Mouse (Mus musculus) kidney, embryonic 15.5 days (tissue): ENCODE data around the gene Trp73. TPM values are rescaled to one million over a fixed set of nuclear protein-coding genes. Genes with fewer than 3 reads are reported as not detected.

Source experiments
- ATAC-seq: fragments of 200-750 bp; cut with Nextera tagmentation; replicated peaks from 2 replicates; pipeline ENCODE4 v1.8.0; 2017; ENCODE audit warnings: moderate TSS enrichment; ENCODE audit not compliant: low FRiP score
- H3K27ac ChIP-seq: fragments of 300-500 bp; sonication (generic); 2 replicates; pipeline ENCODE4 v1.5.1; 2015; ENCODE audit warnings: mild to moderate bottlenecking, inconsistent platforms
- H3K27me3 ChIP-seq: fragments of 300-500 bp; sonication (generic); 2 replicates; pipeline ENCODE4 v1.6.1; 2015; ENCODE audit warnings: inconsistent platforms
- H3K36me3 ChIP-seq: fragments of 300-500 bp; sonication (generic); 2 replicates; pipeline ENCODE4 v1.6.1; 2015; ENCODE audit warnings: inconsistent platforms
- H3K4me1 ChIP-seq: fragments of 300-500 bp; sonication (generic); 2 replicates; pipeline ENCODE4 v1.6.1; 2015; ENCODE audit warnings: inconsistent platforms
- H3K4me2 ChIP-seq: fragments of 300-500 bp; sonication (generic); 2 replicates; pipeline ENCODE4 v1.6.1; 2015; ENCODE audit warnings: moderate library complexity, mild to moderate bottlenecking, inconsistent platforms
- H3K4me3 ChIP-seq: fragments of 300-500 bp; sonication (generic); replicated peaks from 2 replicates; pipeline ENCODE4 v1.5.1; 2015; ENCODE audit warnings: mild to moderate bottlenecking, inconsistent platforms
- H3K9ac ChIP-seq: fragments of 300-500 bp; sonication (generic); 2 replicates; pipeline ENCODE4 v1.6.1; 2015; ENCODE audit warnings: mild to moderate bottlenecking, inconsistent platforms
- H3K9me3 ChIP-seq: fragments of 300-500 bp; sonication (generic); replicated peaks from 2 replicates; pipeline ENCODE4 v1.6.1; 2016; ENCODE audit warnings: inconsistent platforms
- WGBS: fragments of 180-500 bp; shearing (Covaris S2); methylation state at CpG from one replicate; pipeline ENCODE4 v1.1.7; 2015; ENCODE audit warnings: mixed read lengths; 5-methylcytosine and 5-hydroxymethylcytosine counted together
- polyA plus RNA-seq: library from polyadenylated mRNA; unstranded; fragments of >200 nt; fragmentation: Nextera tagmentation; extraction: Ambion mirVana; gene quantifications from 2 replicates; pipeline ENCODE4 v1.2.1, GENCODE M21; 2015

Trp73 gene
- polyA plus RNA-seq, 1 experiment from 2014 or later: 0.23 TPM

DNA sequence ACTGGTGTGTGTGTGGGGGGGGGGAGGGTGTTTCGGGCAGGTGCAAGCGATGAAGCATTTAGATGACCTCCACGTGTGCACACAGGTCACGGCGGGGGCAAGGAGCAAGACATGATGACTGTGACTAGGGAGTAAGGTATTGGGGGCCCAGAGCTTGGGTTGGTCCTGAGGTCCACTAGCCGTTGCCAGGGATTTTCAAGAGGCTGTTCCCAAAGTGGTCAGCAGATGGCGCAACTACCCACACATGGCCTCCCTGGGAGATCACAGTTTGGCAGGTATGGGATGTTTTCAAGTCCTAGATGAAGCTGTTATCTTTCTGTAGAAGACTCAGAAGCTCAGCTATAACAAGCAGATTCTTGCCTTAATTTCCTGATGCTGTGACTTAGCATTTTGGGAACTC is 23.3 kb upstream of the Trp73 start:
- no peak for ATAC-seq
- Histone ChIP-seq H3K4me3 (no peak overlapping the region), H3K27me3 (peaks cover 9% of the 10 kb centered on the region), H3K4me2 (no peak overlapping the region), H3K9me3 (no peaks in the 10 kb centered on the region), H3K36me3 (peaks cover 6% of the 10 kb centered on the region), H3K27ac (no peak overlapping the region), H3K4me1 (peaks cover 23% of the 10 kb centered on the region), H3K9ac (no peak overlapping the region)
- 13% methylated on average over 7 of the region's 7 CpGs for WGBS

- H3K4me1 ChIP-seq: peaks cover 23% of the 10 kb centered on the region
Measured at GRCm38 (mm10) chr4:154160538-154161390, 20.8 kb upstream of the Trp73 start, which contains the start of gene Tprgl. Gene Tprgl, minus strand, starts transcription at chr4:154160666.

DNA sequence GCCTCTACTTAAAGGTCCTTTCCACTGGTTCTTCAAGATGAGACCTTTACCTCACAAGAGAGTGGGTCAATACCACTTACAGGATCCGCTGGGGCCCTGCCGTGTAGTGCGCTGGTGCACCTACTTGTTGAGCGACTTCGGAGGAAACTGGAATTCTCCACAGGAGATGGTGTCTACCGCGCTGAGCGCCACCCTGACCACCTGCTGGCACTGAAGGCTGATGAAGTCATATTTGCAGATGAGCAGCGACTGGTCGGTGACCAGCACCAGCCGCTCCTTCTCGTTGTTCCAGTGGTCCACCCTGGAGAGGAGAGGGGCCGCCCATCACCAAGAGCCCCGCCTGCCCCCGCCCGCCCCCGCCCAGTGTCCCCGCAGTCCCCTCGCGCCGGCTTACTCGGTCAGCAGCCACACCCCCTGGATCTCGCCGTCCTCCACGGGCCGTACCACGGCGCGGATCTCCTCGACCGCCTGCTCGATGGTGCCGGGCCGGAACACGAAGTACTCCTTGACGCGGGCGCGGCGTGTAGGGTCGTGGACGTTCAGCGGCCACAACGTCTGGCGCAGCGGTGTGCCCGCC is 20.0 kb upstream of the Trp73 start:
- Histone ChIP-seq H3K27me3 (no peaks in the 10 kb centered on the region), H3K9me3 (no peaks in the 10 kb centered on the region), H3K4me3 (peak overlapping the region; percentile 89), H3K36me3 (peaks cover 38% of the 10 kb centered on the region), H3K4me2 (peak overlapping the region; percentile 80), H3K27ac (peak overlapping the region; percentile 79), H3K9ac (peak overlapping the region; percentile 70), H3K4me1 (peaks cover 23% of the 10 kb centered on the region)
- 1% methylated on average over 40 of the region's 47 CpGs for WGBS
- ATAC-seq: peak; percentile 70

More at GRCm38 (mm10) chr4:154160538-154161390, 20.8 kb upstream of the Trp73 start, which contains the start of gene Tprgl:
- WGBS: under 1% methylated on average over 73 of the region's 75 CpGs
- Histone ChIP-seq H3K4me3 (peak within 1 kb of the TSS; percentile 89), H3K4me2 (peak within 1 kb of the TSS; percentile 82), H3K27ac (peak within 1 kb of the TSS; percentile 79), H3K9me3 (no peaks in the 10 kb centered on the region), H3K36me3 (peaks cover 31% of the 10 kb centered on the region), H3K9ac (peak within 1 kb of the TSS; percentile 70), H3K27me3 (no peaks in the 10 kb centered on the region)
- peak; percentile 96 for ATAC-seq

- H3K4me2 ChIP-seq: peak overlapping the region; percentile 80; the same call in 1 of the 2 replicates
Measured at GRCm38 (mm10) chr4:154159002-154159401, 19.0 kb upstream of the Trp73 start.

GRCm38 (mm10) chr4:154157970-154158662 is 18.1 kb upstream of the Trp73 start:
- H3K4me2 ChIP-seq: no peak overlapping the region
- peaks cover 22% of the 10 kb centered on the region for H3K4me1 ChIP-seq
- no peaks in the 10 kb centered on the region for H3K9me3 ChIP-seq
- 94% methylated on average over 14 of the region's 14 CpGs for WGBS
- H3K27ac ChIP-seq: no peak overlapping the region
- no peak overlapping the region for H3K9ac ChIP-seq
- no peaks in the 10 kb centered on the region for H3K27me3 ChIP-seq
- ATAC-seq: no peak
- no peak overlapping the region for H3K4me3 ChIP-seq
- peaks cover 54% of the 10 kb centered on the region for H3K36me3 ChIP-seq

More at GRCm38 (mm10) chr4:154159002-154159401, 19.0 kb upstream of the Trp73 start:
- Histone ChIP-seq H3K4me3 (peak overlapping the region; percentile 89; the same call in 1 of the 2 replicates), H3K9me3 (no peaks in the 10 kb centered on the region), H3K27ac (no peak overlapping the region), H3K36me3 (peaks cover 48% of the 10 kb centered on the region), H3K27me3 (no peaks in the 10 kb centered on the region), H3K9ac (no peak overlapping the region), H3K4me1 (peaks cover 23% of the 10 kb centered on the region)
- WGBS: 21% methylated on average over 6 of the region's 6 CpGs
- peak; percentile 13; the same call in 1 of the 2 replicates for ATAC-seq

- H3K4me2 ChIP-seq: no peak overlapping the region
- 89% methylated on average over 7 of the region's 7 CpGs for WGBS
- H3K9me3 ChIP-seq: no peaks in the 10 kb centered on the region
- H3K4me3 ChIP-seq: no peak overlapping the region
- peaks cover 14% of the 10 kb centered on the region for H3K4me1 ChIP-seq
- no peak overlapping the region for H3K27ac ChIP-seq
- H3K9ac ChIP-seq: no peak overlapping the region
- no peaks in the 10 kb centered on the region for H3K27me3 ChIP-seq
- H3K36me3 ChIP-seq: peaks cover 74% of the 10 kb centered on the region
- ATAC-seq: no peak
Measured at GRCm38 (mm10) chr4:154156050-154156449, 16.0 kb upstream of the Trp73 start.

GRCm38 (mm10) chr4:154154104-154154503 is 14.1 kb upstream of the Trp73 start:
- WGBS: 73% methylated on average over 11 of the region's 11 CpGs

GRCm38 (mm10) chr4:154146342-154146741 is 6.3 kb upstream of the Trp73 start:
- no peak overlapping the region for H3K4me3 ChIP-seq

More at GRCm38 (mm10) chr4:154154104-154154503, 14.1 kb upstream of the Trp73 start:
- ATAC-seq: no peak
- Histone ChIP-seq H3K36me3 (peaks cover 92% of the 10 kb centered on the region), H3K9ac (no peak overlapping the region), H3K4me3 (no peak overlapping the region), H3K4me1 (peaks cover 3% of the 10 kb centered on the region), H3K27ac (no peak overlapping the region), H3K27me3 (no peaks in the 10 kb centered on the region), H3K4me2 (no peak overlapping the region), H3K9me3 (no peaks in the 10 kb centered on the region)

GRCm38 (mm10) chr4:154144712-154145111 is 4.7 kb upstream of the Trp73 start:
- Histone ChIP-seq H3K9me3 (no peaks in the 10 kb centered on the region), H3K27ac (no peak overlapping the region), H3K4me1 (peaks cover 33% of the 10 kb centered on the region), H3K4me3 (no peak overlapping the region), H3K27me3 (peaks cover 22% of the 10 kb centered on the region), H3K4me2 (no peak overlapping the region), H3K36me3 (peaks cover 30% of the 10 kb centered on the region), H3K9ac (no peak overlapping the region)
- ATAC-seq: no peak
- 83% methylated on average over 3 of the region's 3 CpGs for WGBS

More at GRCm38 (mm10) chr4:154146342-154146741, 6.3 kb upstream of the Trp73 start:
- H3K9ac ChIP-seq: no peak overlapping the region
- peaks cover 16% of the 10 kb centered on the region for H3K4me1 ChIP-seq
- H3K27me3 ChIP-seq: peaks cover 6% of the 10 kb centered on the region
- no peak overlapping the region for H3K27ac ChIP-seq
- H3K36me3 ChIP-seq: peaks cover 46% of the 10 kb centered on the region
- ATAC-seq: no peak
- WGBS: 82% methylated on average over 10 of the region's 10 CpGs
- H3K4me2 ChIP-seq: no peak overlapping the region
- no peaks in the 10 kb centered on the region for H3K9me3 ChIP-seq

- H3K9ac ChIP-seq: peak within 1 kb of the TSS; percentile 80
- ATAC-seq: peak; percentile 90
- peaks cover 45% of the 10 kb centered on the region for H3K27me3 ChIP-seq
- peak within 1 kb of the TSS; percentile 91 for H3K27ac ChIP-seq
- peak within 1 kb of the TSS; percentile 74 for H3K4me3 ChIP-seq
- peaks cover 42% of the 10 kb centered on the region for H3K4me1 ChIP-seq
- H3K36me3 ChIP-seq: peaks cover 12% of the 10 kb centered on the region
- peak within 1 kb of the TSS; percentile 92 for H3K4me2 ChIP-seq
- under 1% methylated on average over 49 of the region's 49 CpGs for WGBS
- H3K9me3 ChIP-seq: no peaks in the 10 kb centered on the region
Measured at GRCm38 (mm10) chr4:154142211-154143040, 2.4 kb upstream of the Trp73 start, which contains the start of gene Wrap73. Gene Wrap73, plus strand, starts transcription at chr4:154142372.
